Mouse (Mus musculus) heart, embryonic 12.5 days (tissue): Measurements from ENCODE around the gene Mdm2. TPM values are rescaled to one million over a fixed set of nuclear protein-coding genes. Genes with fewer than 3 reads are reported as not detected.

Experiments used
- ATAC-seq: fragments of 200-750 bp; cut with Nextera tagmentation; 2 replicates; pipeline ENCODE4 v1.8.0; 2017; ENCODE audit warnings: moderate TSS enrichment, moderate library complexity; ENCODE audit not compliant: insufficient number of reproducible peaks, low FRiP score
- H3K27ac ChIP-seq: fragments of 300-500 bp; sonication (generic); 2 replicates; pipeline ENCODE4 v1.5.1; 2016; ENCODE audit warnings: mild to moderate bottlenecking, moderate library complexity; ENCODE audit not compliant: poor library complexity, severe bottlenecking
- H3K27me3 ChIP-seq: fragments of 300-500 bp; sonication (generic); replicated peaks from 2 replicates; pipeline ENCODE4 v1.6.1; 2016; ENCODE audit warnings: mild to moderate bottlenecking, moderate library complexity
- H3K36me3 ChIP-seq: fragments of 300-500 bp; sonication (generic); 2 replicates; pipeline ENCODE4 v1.6.1; 2016; ENCODE audit warnings: mild to moderate bottlenecking, moderate library complexity
- H3K4me1 ChIP-seq: fragments of 300-500 bp; sonication (generic); replicated peaks from 2 replicates; pipeline ENCODE4 v1.6.1; 2016; ENCODE audit warnings: mild to moderate bottlenecking
- H3K4me2 ChIP-seq: fragments of 300-500 bp; sonication (generic); 2 replicates; pipeline ENCODE4 v1.6.1; 2016; ENCODE audit warnings: mild to moderate bottlenecking, moderate library complexity
- H3K4me3 ChIP-seq: fragments of 300-500 bp; sonication (generic); 2 replicates; pipeline ENCODE4 v1.5.1; 2016; ENCODE audit warnings: mild to moderate bottlenecking
- H3K9ac ChIP-seq: fragments of 300-500 bp; sonication (generic); 2 replicates; pipeline ENCODE4 v1.6.1; 2016; ENCODE audit warnings: mild to moderate bottlenecking, moderate library complexity
- H3K9me3 ChIP-seq: fragments of 300-500 bp; sonication (generic); replicated peaks from 2 replicates; pipeline ENCODE4 v1.6.1; 2016; ENCODE audit warnings: mild to moderate bottlenecking, moderate library complexity
- WGBS: fragments of 180-500 bp; shearing (Covaris S2); methylation state at CpG from one replicate; pipeline ENCODE4 v1.1.7; 2016; 5-methylcytosine and 5-hydroxymethylcytosine counted together
- polyA plus RNA-seq: library from polyadenylated mRNA; unstranded; fragments of >200 nt; fragmentation: Nextera tagmentation; extraction: Ambion mirVana; gene quantifications from 2 replicates; pipeline ENCODE4 v1.2.1, GENCODE M21; 2016

Gene Mdm2
- polyA plus RNA-seq, 1 experiment from 2014 or later = 57.4 TPM

GRCm38 (mm10) chr10:117650725-117651124, 59.8 kb downstream of the Mdm2 start:
- Histone ChIP-seq H3K9ac (no peak overlapping the region), H3K27ac (no peak overlapping the region), H3K36me3 (no peaks in the 10 kb centered on the region), H3K27me3 (no peaks in the 10 kb centered on the region), H3K4me2 (no peak overlapping the region), H3K4me1 (no peaks in the 10 kb centered on the region), H3K9me3 (no peaks in the 10 kb centered on the region), H3K4me3 (no peak overlapping the region)
- no peak for ATAC-seq
- 78% methylated on average over 7 of the region's 7 CpGs for WGBS

- WGBS = 81% methylated on average over 12 of the region's 12 CpGs
- H3K4me1 ChIP-seq = no peaks in the 10 kb centered on the region
- no peak for ATAC-seq
Observed at GRCm38 (mm10) chr10:117650042-117650655, 60.4 kb downstream of the Mdm2 start.

GRCm38 (mm10) chr10:117649292-117650041, 61.1 kb downstream of the Mdm2 start:
- Histone ChIP-seq H3K27me3 (no peaks in the 10 kb centered on the region), H3K27ac (no peak overlapping the region), H3K36me3 (no peaks in the 10 kb centered on the region), H3K9ac (no peak overlapping the region), H3K4me3 (no peak overlapping the region), H3K9me3 (no peaks in the 10 kb centered on the region), H3K4me2 (no peak overlapping the region), H3K4me1 (no peaks in the 10 kb centered on the region)
- no peak for ATAC-seq
- WGBS = 80% methylated on average over 11 of the region's 11 CpGs

More at GRCm38 (mm10) chr10:117650042-117650655, 60.4 kb downstream of the Mdm2 start:
- no peak overlapping the region for H3K4me3 ChIP-seq
- no peak overlapping the region for H3K9ac ChIP-seq
- H3K36me3 ChIP-seq = no peaks in the 10 kb centered on the region
- H3K27me3 ChIP-seq = no peaks in the 10 kb centered on the region
- H3K4me2 ChIP-seq = no peak overlapping the region
- no peak overlapping the region for H3K27ac ChIP-seq
- no peaks in the 10 kb centered on the region for H3K9me3 ChIP-seq

GRCm38 (mm10) chr10:117648643-117649042, 61.9 kb downstream of the Mdm2 start:
- H3K4me2 ChIP-seq = no peak overlapping the region
- H3K27ac ChIP-seq = no peak overlapping the region
- no peaks in the 10 kb centered on the region for H3K9me3 ChIP-seq
- H3K27me3 ChIP-seq = no peaks in the 10 kb centered on the region
- H3K36me3 ChIP-seq = no peaks in the 10 kb centered on the region
- H3K9ac ChIP-seq = no peak overlapping the region
- WGBS = 70% methylated on average over 3 of the region's 3 CpGs
- no peak overlapping the region for H3K4me3 ChIP-seq
- no peaks in the 10 kb centered on the region for H3K4me1 ChIP-seq
- no peak for ATAC-seq

- ATAC-seq = no peak
- H3K27me3 ChIP-seq = no peaks in the 10 kb centered on the region
- no peaks in the 10 kb centered on the region for H3K36me3 ChIP-seq
- WGBS = 80% methylated on average over 2 of the region's 2 CpGs
- no peaks in the 10 kb centered on the region for H3K4me1 ChIP-seq
- no peaks in the 10 kb centered on the region for H3K9me3 ChIP-seq
- H3K9ac ChIP-seq = no peak overlapping the region
- H3K4me3 ChIP-seq = no peak overlapping the region
- H3K27ac ChIP-seq = no peak overlapping the region
- H3K4me2 ChIP-seq = no peak overlapping the region
Observed at GRCm38 (mm10) chr10:117647964-117648472, 62.5 kb downstream of the Mdm2 start.

- 89% methylated on average over 13 of the region's 13 CpGs for WGBS
- no peaks in the 10 kb centered on the region for H3K27me3 ChIP-seq
- H3K9ac ChIP-seq = no peak overlapping the region
- ATAC-seq = no peak
- H3K36me3 ChIP-seq = no peaks in the 10 kb centered on the region
- no peak overlapping the region for H3K4me2 ChIP-seq
- H3K9me3 ChIP-seq = no peaks in the 10 kb centered on the region
- H3K27ac ChIP-seq = no peak overlapping the region
- no peaks in the 10 kb centered on the region for H3K4me1 ChIP-seq
- no peak overlapping the region for H3K4me3 ChIP-seq
Observed at GRCm38 (mm10) chr10:117647158-117647505, 63.4 kb downstream of the Mdm2 start.

- H3K27ac ChIP-seq = no peak overlapping the region
- WGBS = 76% methylated on average over 5 of the region's 5 CpGs
- no peak overlapping the region for H3K4me3 ChIP-seq
- ATAC-seq = no peak
- no peaks in the 10 kb centered on the region for H3K27me3 ChIP-seq
- no peaks in the 10 kb centered on the region for H3K9me3 ChIP-seq
- no peak overlapping the region for H3K4me2 ChIP-seq
- H3K36me3 ChIP-seq = no peaks in the 10 kb centered on the region
- no peak overlapping the region for H3K9ac ChIP-seq
- H3K4me1 ChIP-seq = no peaks in the 10 kb centered on the region
Observed at GRCm38 (mm10) chr10:117646482-117647157, 63.9 kb downstream of the Mdm2 start.

- H3K9me3 ChIP-seq = no peaks in the 10 kb centered on the region
- 80% methylated on average over 7 of the region's 7 CpGs for WGBS
- H3K4me1 ChIP-seq = no peaks in the 10 kb centered on the region
- ATAC-seq = no peak
- H3K9ac ChIP-seq = no peak overlapping the region
- H3K4me3 ChIP-seq = no peak overlapping the region
- no peak overlapping the region for H3K27ac ChIP-seq
- H3K27me3 ChIP-seq = no peaks in the 10 kb centered on the region
- H3K4me2 ChIP-seq = no peak overlapping the region
- no peaks in the 10 kb centered on the region for H3K36me3 ChIP-seq
Observed at GRCm38 (mm10) chr10:117645487-117645964, 65.0 kb downstream of the Mdm2 start.

GRCm38 (mm10) chr10:117644828-117645227, 65.7 kb downstream of the Mdm2 start:
- Histone ChIP-seq H3K4me1 (peaks cover 4% of the 10 kb centered on the region; the same call in 1 of the 2 replicates), H3K36me3 (no peaks in the 10 kb centered on the region), H3K4me2 (no peak overlapping the region), H3K9me3 (no peaks in the 10 kb centered on the region), H3K27me3 (no peaks in the 10 kb centered on the region), H3K27ac (no peak overlapping the region), H3K4me3 (no peak overlapping the region), H3K9ac (no peak overlapping the region)
- ATAC-seq = no peak
- 83% methylated on average over 11 of the region's 11 CpGs for whole genome bisulfite sequencing

GRCm38 (mm10) chr10:117644429-117644748, 66.2 kb downstream of the Mdm2 start:
- H3K9ac ChIP-seq = no peak overlapping the region
- H3K27ac ChIP-seq = no peak overlapping the region
- H3K4me1 ChIP-seq = peaks cover 4% of the 10 kb centered on the region; the same call in 1 of the 2 replicates
- no peak overlapping the region for H3K4me2 ChIP-seq
- ATAC-seq = no peak
- no peaks in the 10 kb centered on the region for H3K27me3 ChIP-seq
- 79% methylated on average over 8 of the region's 8 CpGs for WGBS
- H3K36me3 ChIP-seq = no peaks in the 10 kb centered on the region
- H3K9me3 ChIP-seq = no peaks in the 10 kb centered on the region
- H3K4me3 ChIP-seq = no peak overlapping the region

- Histone ChIP-seq H3K4me2 (no peak overlapping the region), H3K4me1 (peaks cover 4% of the 10 kb centered on the region; the same call in 1 of the 2 replicates), H3K27me3 (no peaks in the 10 kb centered on the region), H3K9ac (no peak overlapping the region), H3K27ac (no peak overlapping the region), H3K9me3 (no peaks in the 10 kb centered on the region), H3K36me3 (no peaks in the 10 kb centered on the region), H3K4me3 (no peak overlapping the region)
- 88% methylated on average over 12 of the region's 12 CpGs for WGBS
- ATAC-seq = no peak
Observed at GRCm38 (mm10) chr10:117643711-117644428, 66.7 kb downstream of the Mdm2 start.
